Mouse (Mus musculus) 3134 (cell line): ENCODE measurements around the gene Cdh10.

Experiments
- DNase-seq: peaks from one replicate; pipeline ENCODE4 v3.0.0-alpha.2; 2011; ENCODE audit warnings: low spot score; ENCODE audit not compliant: insufficient read length; ENCODE audit errors: extremely low read depth

The Cdh10 gene

GRCm38 (mm10) chr15:18818185-18818973, at the start of gene Cdh10:
Cdh10 (plus strand) TSS chr15:18818947.
- DNase-seq, result no peak

GRCm38 (mm10) chr15:18809148-18809827, 9.5 kb upstream of the Cdh10 start:
- no peak for DNase-seq

- no peak for DNase-seq
These were observed 1.0 kb upstream of the Cdh10 start for GRCm38 (mm10) chr15:18817707-18818106.

- no peak for DNase-seq
These were observed 1.5 kb downstream of the Cdh10 start for GRCm38 (mm10) chr15:18820226-18820625.

- peak; percentile 12 for DNase-seq
These were observed 2.5 kb downstream of the Cdh10 start for GRCm38 (mm10) chr15:18821114-18821756.

- no peak for DNase-seq
These were observed 4.7 kb downstream of the Cdh10 start for GRCm38 (mm10) chr15:18823420-18823819.

GRCm38 (mm10) chr15:18832263-18832662, 13.5 kb downstream of the Cdh10 start:
- no peak for DNase-seq

- DNase-seq, result no peak
These were observed 23.0 kb downstream of the Cdh10 start for GRCm38 (mm10) chr15:18841769-18842168.

GRCm38 (mm10) chr15:18844807-18845206, 26.1 kb downstream of the Cdh10 start:
- DNase-seq, result no peak

- DNase-seq, result no peak
These were observed 31.8 kb downstream of the Cdh10 start for GRCm38 (mm10) chr15:18850497-18850896.

GRCm38 (mm10) chr15:18858135-18858534, 39.4 kb downstream of the Cdh10 start:
- DNase-seq, result no peak

- DNase-seq, result no peak
These were observed 51.1 kb downstream of the Cdh10 start for GRCm38 (mm10) chr15:18869871-18870270.

GRCm38 (mm10) chr15:18881467-18881866, 62.7 kb downstream of the Cdh10 start:
- no peak for DNase-seq

GRCm38 (mm10) chr15:18886673-18887072, 67.9 kb downstream of the Cdh10 start:
- no peak for DNase-seq

- no peak for DNase-seq
These were observed 70.2 kb downstream of the Cdh10 start for GRCm38 (mm10) chr15:18888912-18889311.

- no peak for DNase-seq
These were observed 71.6 kb downstream of the Cdh10 start for GRCm38 (mm10) chr15:18890358-18890757.

GRCm38 (mm10) chr15:18900776-18901175, 82.0 kb downstream of the Cdh10 start:
- DNase-seq, result no peak

- no peak for DNase-seq
These were observed 85.4 kb downstream of the Cdh10 start for GRCm38 (mm10) chr15:18904131-18904530.

GRCm38 (mm10) chr15:18910612-18911011, 91.9 kb downstream of the Cdh10 start:
- no peak for DNase-seq

GRCm38 (mm10) chr15:18925392-18926117, 106.8 kb downstream of the Cdh10 start:
- DNase-seq, result no peak

GRCm38 (mm10) chr15:18926964-18927363, 108.2 kb downstream of the Cdh10 start:
- no peak for DNase-seq
